Mouse (Mus musculus) megakaryocyte progenitor cell, adult 5-6 weeks (primary cell): Measurements from ENCODE around the gene Urb1. TPM values are rescaled to one million over a fixed set of nuclear protein-coding genes. Genes with fewer than 3 reads are reported as not detected.
"Not testable (repeated sequence)": the region's sequence is repeated elsewhere in the genome, so short reads cannot be mapped to it uniquely, and the experiment has no call there.

ENCODE experiments used
- ATAC-seq: replicated peaks from 2 replicates; pipeline ENCODE4 v1.8.0; 2016; ENCODE audit warnings: mild to moderate bottlenecking, moderate TSS enrichment, inconsistent platforms; ENCODE audit not compliant: poor library complexity
- total RNA-seq, 2 experiments: library from RNA; stranded (forward) in 1 of 2; stranded (reverse) in 1 of 2; fragments of 157-497, 149-512 nt in 1 of 2; fragments of 200-1000 nt in 1 of 2; gene quantifications; 2 replicates each; pipeline versions ENCODE4 v1.2.3 to v1.2.4; 2015 to 2017

Urb1 gene
- total RNA-seq, 2 experiments from 2014 or later: 7.7 to 8.9 TPM

- no peak for ATAC-seq
Observed at GRCm38 (mm10) chr16:90826041-90826440, 15.8 kb upstream of the Urb1 start.

GRCm38 (mm10) chr16:90823986-90824385 is 13.8 kb upstream of the Urb1 start:
- not testable (repeated sequence) for ATAC-seq

- no peak for ATAC-seq
Observed at GRCm38 (mm10) chr16:90822981-90823380, 12.8 kb upstream of the Urb1 start.

- ATAC-seq: no peak
Observed at GRCm38 (mm10) chr16:90822284-90822935, 12.2 kb upstream of the Urb1 start.

- no peak for ATAC-seq
Observed at GRCm38 (mm10) chr16:90821046-90821697, 11.0 kb upstream of the Urb1 start.

GRCm38 (mm10) chr16:90820326-90820725 is 10.1 kb upstream of the Urb1 start:
- no peak for ATAC-seq

- ATAC-seq: no peak
Observed at GRCm38 (mm10) chr16:90812086-90812485, 1.9 kb upstream of the Urb1 start.

- ATAC-seq: no peak
Observed at GRCm38 (mm10) chr16:90810716-90811256, 573 bp upstream of the Urb1 start.

GRCm38 (mm10) chr16:90804466-90804865 is 5.7 kb downstream of the Urb1 start:
- no peak for ATAC-seq

GRCm38 (mm10) chr16:90801928-90802327 is 8.3 kb downstream of the Urb1 start:
- peak; percentile 75 for ATAC-seq

GRCm38 (mm10) chr16:90801251-90801650 is 9.0 kb downstream of the Urb1 start:
- no peak for ATAC-seq

- ATAC-seq: no peak
Observed at GRCm38 (mm10) chr16:90799840-90800239, 10.4 kb downstream of the Urb1 start.

- ATAC-seq: no peak
Observed at GRCm38 (mm10) chr16:90798848-90799247, 11.4 kb downstream of the Urb1 start.

GRCm38 (mm10) chr16:90798446-90798845 is 11.8 kb downstream of the Urb1 start:
- ATAC-seq: no peak

- no peak for ATAC-seq
Observed at GRCm38 (mm10) chr16:90794708-90795107, 15.5 kb downstream of the Urb1 start.

GRCm38 (mm10) chr16:90792500-90792899 is 17.7 kb downstream of the Urb1 start:
- ATAC-seq: no peak

- ATAC-seq: no peak
Observed at GRCm38 (mm10) chr16:90792066-90792465, 18.1 kb downstream of the Urb1 start.

- ATAC-seq: no peak
Observed at GRCm38 (mm10) chr16:90790946-90791345, 19.3 kb downstream of the Urb1 start.

- ATAC-seq: no peak
Observed at GRCm38 (mm10) chr16:90788580-90788979, 21.6 kb downstream of the Urb1 start.

GRCm38 (mm10) chr16:90785257-90785656 is 25.0 kb downstream of the Urb1 start:
- ATAC-seq: no peak

GRCm38 (mm10) chr16:90783302-90783701 is 26.9 kb downstream of the Urb1 start:
- no peak for ATAC-seq

- no peak; the same call in 1 of the 2 replicates for ATAC-seq
Observed at GRCm38 (mm10) chr16:90779783-90780182, 30.4 kb downstream of the Urb1 start.
